Mouse (Mus musculus): ENCODE measurements around the gene Bbs5. TPM values are rescaled to one million over a fixed set of nuclear protein-coding genes. Genes with fewer than 3 reads are reported as not detected.
A peak's percentile ranks its signal among the peaks of the same experiment; 100 is the strongest.
"Not testable (repeated sequence)": the region's sequence is repeated elsewhere in the genome, so short reads cannot be mapped to it uniquely, and the experiment has no call there.

Bbs5 gene
- total RNA-seq, 2 experiments from 2014 or later, result 25.4 to 29.3 TPM

- DNase-seq, result no peak
- intact Hi-C loops (cut with DNase I), result no loop called here
These were observed 20.7 kb downstream of the Bbs5 start for GRCm38 (mm10) chr2:69667656-69668055.

DNA sequence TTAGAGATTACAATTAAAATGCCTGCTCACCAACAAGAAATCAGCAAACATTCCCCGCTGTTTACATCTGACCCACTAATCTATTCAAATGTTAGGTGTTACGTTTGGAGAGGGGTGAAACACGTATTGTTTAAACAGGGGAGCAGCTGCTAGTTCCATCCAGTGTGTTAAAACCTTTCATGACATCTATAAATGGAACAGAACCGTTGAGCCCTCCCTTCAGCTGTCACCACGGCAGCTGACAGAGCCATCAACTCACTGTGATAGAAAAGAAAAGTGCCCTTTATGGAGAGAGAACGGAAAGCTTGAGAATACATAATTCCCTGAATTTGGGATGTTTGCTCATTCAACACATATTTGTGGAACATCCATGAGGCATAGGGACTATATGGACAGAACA lies 21.4 kb downstream of the Bbs5 start:
- no peak for DNase-seq
- intact Hi-C loops (cut with DNase I), result no loop called here

- intact Hi-C loops (cut with DNase I), result no loop called here
These were observed 22.9 kb downstream of the Bbs5 start, which contains the start of gene Klhl41 for GRCm38 (mm10) chr2:69669853-69670252. Gene Klhl41, plus strand, starts transcription at chr2:69670120.

GRCm38 (mm10) chr2:69673723-69674122 lies 26.8 kb downstream of the Bbs5 start:
- DNase-seq, result no peak
- intact Hi-C loops (cut with DNase I), result no loop called here

More at GRCm38 (mm10) chr2:69669853-69670252, 22.9 kb downstream of the Bbs5 start, which contains the start of gene Klhl41:
- DNase-seq, result no peak

DNA sequence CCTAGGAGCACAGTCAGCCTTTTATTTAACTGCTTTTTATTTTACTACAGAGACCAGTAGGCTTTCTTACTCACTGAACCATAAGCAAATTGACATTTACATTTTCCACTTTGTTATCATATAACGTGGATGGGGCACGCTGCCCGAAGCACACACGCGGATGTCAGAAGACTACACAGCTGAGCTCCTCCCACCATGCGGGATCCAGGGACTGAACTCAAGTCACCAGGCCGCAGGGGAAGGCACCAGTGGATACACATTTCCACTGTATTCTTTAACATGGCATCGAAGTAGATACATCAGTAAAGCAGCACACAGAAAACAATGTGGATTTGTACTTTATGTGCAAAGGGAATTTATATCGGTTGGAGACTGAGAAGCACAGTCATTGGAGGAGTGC lies 28.3 kb downstream of the Bbs5 start:
- intact Hi-C loops (cut with DNase I), result no loop called here
- DNase-seq, result no peak

DNA sequence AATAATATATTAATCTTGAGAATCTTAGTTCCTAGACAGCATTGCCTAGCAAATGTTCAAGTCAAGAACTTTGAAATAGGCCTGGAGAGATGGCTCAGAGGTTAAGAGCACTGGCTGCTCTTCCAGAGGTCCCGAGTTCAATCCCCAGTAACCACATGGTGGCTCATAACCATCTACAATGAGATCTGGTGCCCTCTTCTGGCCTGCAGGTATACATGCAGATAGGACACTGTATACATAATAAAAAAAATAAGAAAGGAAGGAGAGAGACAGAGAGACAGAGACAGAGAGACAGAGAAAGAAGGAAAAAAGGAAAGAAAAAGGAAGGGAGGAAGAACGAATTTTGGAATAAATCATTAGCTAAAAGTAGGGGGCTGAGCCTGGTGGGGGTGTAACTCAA lies 29.7 kb downstream of the Bbs5 start:
- intact Hi-C loops (cut with DNase I), result no loop called here
- DNase-seq, result no peak

- intact Hi-C loops (cut with DNase I); DNase-seq: not testable (repeated sequence)
These were observed 30.2 kb downstream of the Bbs5 start for GRCm38 (mm10) chr2:69677215-69677614.

GRCm38 (mm10) chr2:69679990-69680389 lies 33.0 kb downstream of the Bbs5 start:
- DNase-seq, result no peak
- intact Hi-C loops (cut with DNase I), result no loop called here

GRCm38 (mm10) chr2:69681931-69682330 lies 35.0 kb downstream of the Bbs5 start:
- intact Hi-C loops (cut with DNase I), result no loop called here
- DNase-seq, result no peak

- intact Hi-C loops (cut with DNase I), result no loop called here
- DNase-seq, result no peak
These were observed 36.2 kb downstream of the Bbs5 start for GRCm38 (mm10) chr2:69683036-69683805.

DNA sequence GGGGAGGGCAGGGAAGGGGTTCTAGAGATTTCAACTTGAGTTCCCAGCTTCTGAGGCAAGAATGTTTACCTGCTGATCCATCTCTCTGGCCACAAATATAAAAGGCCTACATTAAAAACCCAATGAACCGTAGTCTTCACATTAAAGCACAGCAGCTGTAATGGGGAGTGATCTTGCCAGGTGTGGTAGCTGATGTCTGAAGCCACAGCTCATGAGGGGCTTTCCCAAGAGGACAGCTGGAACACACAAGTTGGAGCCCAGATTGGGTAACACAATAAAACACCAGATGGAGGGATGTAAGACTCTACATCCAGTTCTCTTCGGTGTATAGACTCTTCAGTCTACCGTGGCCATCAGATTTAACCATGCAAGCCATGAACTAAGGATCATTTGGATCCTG lies 37.5 kb downstream of the Bbs5 start:
- intact Hi-C loops (cut with DNase I), result no loop called here

DNA sequence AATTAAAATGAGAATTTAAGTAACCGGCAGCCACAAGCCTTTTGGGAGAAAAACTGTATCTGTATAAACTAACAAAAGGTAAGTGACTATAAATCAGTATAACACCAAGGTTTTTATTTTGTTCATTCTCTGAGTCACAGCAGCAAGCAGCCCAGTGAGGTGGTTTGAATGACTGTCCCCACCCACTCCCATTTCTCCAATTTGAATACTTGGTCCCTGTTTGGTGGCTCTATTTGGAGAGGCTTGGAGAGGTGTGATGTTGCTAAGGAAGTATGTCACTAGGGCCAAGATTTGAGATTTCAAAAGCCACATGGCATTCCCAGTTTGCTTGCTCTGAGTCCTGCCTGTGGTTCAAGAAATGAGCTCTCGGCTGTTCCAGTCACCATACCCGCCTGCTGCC lies 43.2 kb downstream of the Bbs5 start:
- DNase-seq, result no peak
- intact Hi-C loops (cut with DNase I), result no loop called here

More for the DNA sequence above, 37.5 kb downstream of the Bbs5 start:
- no peak for DNase-seq

DNA sequence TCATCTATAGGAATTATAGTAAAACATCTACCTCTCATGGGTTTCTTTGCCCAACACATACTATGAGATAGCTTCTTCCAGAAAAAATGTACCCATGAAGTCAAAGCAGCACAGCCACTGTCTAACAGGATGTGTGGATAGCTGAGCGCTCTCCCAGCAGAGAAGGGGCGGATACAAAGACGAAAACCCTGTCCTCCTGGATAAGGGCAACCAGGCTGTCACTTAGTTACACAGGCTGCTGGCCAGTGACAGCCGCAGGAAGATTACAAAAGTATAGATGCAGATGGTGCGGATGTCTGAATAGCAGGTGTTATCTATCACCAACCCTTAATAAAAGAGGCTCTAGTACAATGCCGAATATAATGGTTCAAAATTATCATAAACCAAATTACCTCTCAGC lies 43.9 kb downstream of the Bbs5 start:
- DNase-seq, result no peak

DNA sequence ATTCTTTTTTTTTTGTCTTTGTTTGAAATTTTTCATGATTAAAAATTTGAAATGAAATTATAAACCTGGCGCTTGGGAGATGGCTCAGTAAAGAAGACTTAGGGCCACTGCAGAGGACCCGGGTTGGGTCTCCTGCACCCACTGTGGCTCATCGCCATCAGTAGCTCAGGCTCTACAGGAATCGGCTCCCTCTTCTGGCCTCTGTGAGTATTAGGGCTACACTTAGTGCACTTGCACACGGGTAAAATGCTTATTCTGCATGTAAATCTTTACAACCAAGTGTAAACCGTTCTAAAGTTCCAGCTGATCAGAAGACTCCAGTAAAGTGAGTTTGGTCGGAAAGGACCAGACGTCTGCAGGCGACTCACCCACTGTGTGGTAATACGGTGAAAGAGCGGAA lies 46.5 kb downstream of the Bbs5 start:
- intact Hi-C loops (cut with DNase I), result no loop called here
- DNase-seq, result no peak

More for the DNA sequence above, 43.9 kb downstream of the Bbs5 start:
- intact Hi-C loops (cut with DNase I), result no loop called here

DNA sequence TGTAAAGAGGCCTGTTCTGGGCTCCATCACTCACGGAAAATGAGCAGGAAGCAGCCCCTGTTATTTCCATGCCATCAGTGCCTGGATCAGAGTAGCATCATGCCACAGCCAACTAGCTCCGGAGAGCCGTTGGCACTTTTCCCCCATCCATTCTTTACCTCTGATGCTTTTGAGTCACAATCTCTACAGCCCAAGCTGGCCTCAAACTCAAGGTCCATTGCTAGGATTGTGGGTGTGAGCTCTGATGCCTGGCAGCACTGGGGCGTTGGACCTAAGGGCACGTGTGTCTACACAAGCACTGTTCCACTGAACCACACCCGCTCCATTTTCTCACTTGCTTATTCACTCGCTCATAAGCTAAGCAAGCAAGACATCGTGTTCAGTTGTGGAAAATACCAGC lies 53.5 kb downstream of the Bbs5 start:
- no peak for DNase-seq
- intact Hi-C loops (cut with DNase I), result loop anchor here (10.0 kb wide), 1 partner anchor 46 kb away; no protein-coding TSS in a partner anchor

- no peak for DNase-seq
- intact Hi-C loops (cut with DNase I), result no loop called here
These were observed 65.2 kb downstream of the Bbs5 start for GRCm38 (mm10) chr2:69712171-69712570.

- peak; percentile 83 for DNase-seq
- intact Hi-C loops (cut with DNase I), result no loop called here
These were observed 66.1 kb downstream of the Bbs5 start, which contains the start of gene Fastkd1 for GRCm38 (mm10) chr2:69712981-69713625. Gene Fastkd1, minus strand, starts transcription at chr2:69713516.

- no peak for DNase-seq
- intact Hi-C loops (cut with DNase I), result no loop called here
These were observed 66.6 kb downstream of the Bbs5 start for GRCm38 (mm10) chr2:69713626-69714014.

DNA sequence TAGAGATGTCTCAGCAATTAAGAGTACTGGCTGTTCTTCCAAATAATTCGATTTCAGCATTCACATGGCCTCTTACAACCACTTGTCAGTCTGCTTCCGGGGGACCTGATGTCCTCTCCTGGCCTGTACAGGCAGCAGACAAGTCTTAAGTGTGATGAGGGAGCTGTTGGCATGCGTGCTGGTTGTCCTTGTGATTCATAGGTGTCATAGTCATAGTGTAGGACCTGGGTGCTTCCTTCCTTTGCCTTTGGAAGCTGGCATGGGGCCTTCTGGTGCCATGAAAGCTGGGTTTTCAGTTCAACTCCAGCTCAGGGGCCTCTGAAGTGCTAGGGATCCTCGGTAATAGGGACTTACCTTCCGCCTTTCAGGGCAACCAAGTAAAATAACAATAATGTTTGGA lies 67.2 kb downstream of the Bbs5 start:
- intact Hi-C loops (cut with DNase I), result no loop called here
- no peak for DNase-seq

DNA sequence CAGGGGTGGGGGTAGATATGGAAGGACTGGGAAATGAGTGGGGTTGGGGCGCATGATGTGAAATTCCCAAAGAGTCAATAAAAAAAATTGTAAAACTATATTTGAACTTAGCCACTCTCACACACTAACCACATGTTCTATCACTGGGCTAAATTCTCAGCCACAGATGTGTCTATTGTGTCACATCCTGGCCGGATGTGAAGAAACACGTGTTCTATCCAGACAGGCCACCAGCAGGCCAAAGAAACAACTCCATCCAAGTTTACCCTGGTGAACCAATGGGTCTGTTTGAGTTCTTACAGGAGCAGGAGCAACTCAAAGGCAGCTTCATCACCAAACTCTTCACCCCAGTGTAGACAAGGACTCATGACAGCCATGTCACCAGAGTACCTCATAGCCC lies 69.5 kb downstream of the Bbs5 start:
- intact Hi-C loops (cut with DNase I), result no loop called here
- DNase-seq, result no peak

Data from left cerebral cortex, postnatal 4 days (tissue).